Mouse (Mus musculus) embryonic facial prominence, embryonic 12.5 days (tissue): ENCODE measurements around the gene Pbrm1. TPM values are rescaled to one million over a fixed set of nuclear protein-coding genes. Genes with fewer than 3 reads are reported as not detected.

Experiments
- polyA plus RNA-seq: library from polyadenylated mRNA; unstranded; fragments of >200 nt; fragmentation: Nextera tagmentation; extraction: Ambion mirVana; gene quantifications from 2 replicates; pipeline ENCODE4 v1.2.1, GENCODE M21; 2016

The Pbrm1 gene
- polyA plus RNA-seq, 1 experiment from 2014 or later = 176 TPM

Other genes with a start within 250 kb of the Pbrm1 start
- 39.2 and 41.4 TPM in 2 replicates for gene Tmem110, start 193.5 kb upstream of the Pbrm1 start, polyA plus RNA-seq
- 2.5 and 4.3 TPM in 2 replicates for gene Mustn1, start 139.9 kb upstream of the Pbrm1 start, polyA plus RNA-seq
- not detected in 2 replicates for gene Itih4, start 132.7 kb upstream of the Pbrm1 start, polyA plus RNA-seq
- gene Itih3, start 95.4 kb upstream of the Pbrm1 start, polyA plus RNA-seq = 0.28 and 0.46 TPM in 2 replicates
- gene Itih1, start 75.8 kb upstream of the Pbrm1 start, polyA plus RNA-seq = not detected in 2 replicates
- gene Nek4, start 67.8 kb upstream of the Pbrm1 start, polyA plus RNA-seq = 16.1 and 19.0 TPM in 2 replicates
- gene Glt8d1, start 17.7 kb upstream of the Pbrm1 start, polyA plus RNA-seq = 61.2 and 67.4 TPM in 2 replicates
- gene Spcs1, start 17.5 kb upstream of the Pbrm1 start, polyA plus RNA-seq = 337 and 341 TPM in 2 replicates
- gene Gnl3, start within 50 bp of the Pbrm1 start, polyA plus RNA-seq = 99.5 and 121 TPM in 2 replicates
- gene Smim4, start 109.8 kb downstream of the Pbrm1 start, polyA plus RNA-seq = 59.1 and 64.8 TPM in 2 replicates
- 455 and 459 TPM in 2 replicates for gene Nt5dc2, start 111.9 kb downstream of the Pbrm1 start, polyA plus RNA-seq
- 28.4 and 29.6 TPM in 2 replicates for gene Stab1, start 149.5 kb downstream of the Pbrm1 start, polyA plus RNA-seq
- gene Tnnc1, start 189.2 kb downstream of the Pbrm1 start, polyA plus RNA-seq = 67.1 and 90.7 TPM in 2 replicates
- 503 and 527 TPM in 2 replicates for gene Nisch, start 197.8 kb downstream of the Pbrm1 start, polyA plus RNA-seq
- 1.1 and 1.2 TPM in 2 replicates for gene Sema3g, start 198.7 kb downstream of the Pbrm1 start, polyA plus RNA-seq
- 13.1 and 13.6 TPM in 2 replicates for gene Phf7, start 232.2 kb downstream of the Pbrm1 start, polyA plus RNA-seq
- 101 and 104 TPM in 2 replicates for gene Bap1, start 232.3 kb downstream of the Pbrm1 start, polyA plus RNA-seq